ENCODE assay signal across 7 mouse cellular contexts in genomic region chr8:121085011-121085410, GRCm38 (mm10). TPM values are rescaled to one million over a fixed set of nuclear protein-coding genes. Genes with fewer than 3 reads are reported as not detected.
DNase-seq lines count a peak whose midpoint lies in the region; ATAC-seq lines count a peak whose summit lies in the region.

No protein-coding gene starts in this region.

- peak overlapping the region; percentile 83 for H3K9ac ChIP-seq in lung, embryonic 16.5 days (ENCODE audit: low read length)
- H3K9ac ChIP-seq in hindbrain, embryonic 11.5 days (ENCODE audit: low read depth, low read length) = 0 out of 2 replicates have a peak overlapping the region, but pooled peaks have one; percentile 7
- H3K9ac ChIP-seq in liver, embryonic 15.5 days = no peak overlapping the region
- H3K9ac ChIP-seq in stomach, embryonic 16.5 days (ENCODE audit: low read length) = peak overlapping the region; percentile 88

- no peaks in the 10 kb centered on the region for H3K9me3 ChIP-seq in lung, embryonic 16.5 days (ENCODE audit: control insufficient read depth, low read length)
- H3K9me3 ChIP-seq in hindbrain, embryonic 11.5 days (ENCODE audit: control insufficient read depth, low read length) = no peaks in the 10 kb centered on the region
- H3K9me3 ChIP-seq in liver, embryonic 15.5 days (replicated peaks) = no peaks in the 10 kb centered on the region
- H3K9me3 ChIP-seq in stomach, embryonic 16.5 days (replicated peaks; ENCODE audit: control insufficient read depth, low read length) = no peaks in the 10 kb centered on the region

- no peak for ATAC-seq in lung, embryonic 16.5 days (ENCODE audit: low read depth)
- no peak for ATAC-seq in hindbrain, embryonic 11.5 days (ENCODE audit: low FRiP score)
- ATAC-seq in liver, embryonic 15.5 days (ENCODE audit: insufficient read depth) = no peak
- ATAC-seq in stomach, embryonic 16.5 days (ENCODE audit: insufficient read depth, low FRiP score) = no peak

- peaks cover 64% of the 10 kb centered on the region for H3K27me3 ChIP-seq in lung, embryonic 16.5 days (ENCODE audit: control insufficient read depth, insufficient read depth, low read depth, low read length)
- peaks cover 96% of the 10 kb centered on the region for H3K27me3 ChIP-seq in hindbrain, embryonic 11.5 days (ENCODE audit: control insufficient read depth, insufficient read depth, low read length)
- H3K27me3 ChIP-seq in liver, embryonic 15.5 days = peaks cover 100% of the 10 kb centered on the region
- peaks cover 85% of the 10 kb centered on the region for H3K27me3 ChIP-seq in stomach, embryonic 16.5 days (ENCODE audit: control insufficient read depth, insufficient read depth, low read length)

- peak overlapping the region; percentile 99 for H3K27ac ChIP-seq in lung, embryonic 16.5 days (ENCODE audit: low read length)
- H3K27ac ChIP-seq in hindbrain, embryonic 11.5 days (ENCODE audit: low read depth, low read length) = no peak overlapping the region
- no peak overlapping the region for H3K27ac ChIP-seq in liver, embryonic 15.5 days (replicated peaks)
- peak overlapping the region; percentile 99 for H3K27ac ChIP-seq in stomach, embryonic 16.5 days (ENCODE audit: low read length)

- DNase-seq in lung, postnatal 25 days (ENCODE audit: low spot score) = no peak
- DNase-seq in hindbrain, embryonic 11.5 days (ENCODE audit: low spot score) = peak; percentile 59
- no peak for DNase-seq in Muller cell, postnatal 12 days (ENCODE audit: inconsistent ontology term)
- no peak for DNase-seq in cerebellum, postnatal 14 days

- WGBS in lung, embryonic 16.5 days = 1% methylated on average over 30 of the region's 30 CpGs
- WGBS in hindbrain, embryonic 11.5 days = 6% methylated on average over 30 of the region's 30 CpGs
- 3% methylated on average over 30 of the region's 30 CpGs for WGBS in liver, embryonic 15.5 days (ENCODE audit: insufficient replicate concordance)
- WGBS in stomach, embryonic 16.5 days = 3% methylated on average over 30 of the region's 30 CpGs

- peak overlapping the region; percentile 57 for H3K4me3 ChIP-seq in lung, embryonic 16.5 days (ENCODE audit: low read length)
- H3K4me3 ChIP-seq in hindbrain, embryonic 11.5 days (ENCODE audit: low read depth, low read length) = peak overlapping the region; percentile 37
- peak overlapping the region; percentile 50 for H3K4me3 ChIP-seq in liver, embryonic 15.5 days (replicated peaks)
- peak overlapping the region; percentile 70 for H3K4me3 ChIP-seq in stomach, embryonic 16.5 days (replicated peaks; ENCODE audit: low read length)

- H3K36me3 ChIP-seq in lung, embryonic 16.5 days (ENCODE audit: control insufficient read depth, insufficient read depth, low read length) = no peaks in the 10 kb centered on the region
- no peaks in the 10 kb centered on the region for H3K36me3 ChIP-seq in hindbrain, embryonic 11.5 days (ENCODE audit: control insufficient read depth, insufficient read depth, low read length)
- H3K36me3 ChIP-seq in liver, embryonic 15.5 days (replicated peaks) = no peaks in the 10 kb centered on the region
- no peaks in the 10 kb centered on the region; the same call in 1 of the 2 replicates for H3K36me3 ChIP-seq in stomach, embryonic 16.5 days (ENCODE audit: control insufficient read depth, insufficient read depth, low read length)

- H3K4me2 ChIP-seq in lung, embryonic 16.5 days (ENCODE audit: low read depth, low read length) = peak overlapping the region; percentile 79
- H3K4me2 ChIP-seq in hindbrain, embryonic 11.5 days (replicated peaks; ENCODE audit: low read depth, low read length) = peak overlapping the region; percentile 84; the same call in 1 of the 2 replicates
- peak overlapping the region; percentile 65; the same call in 1 of the 2 replicates for H3K4me2 ChIP-seq in liver, embryonic 15.5 days
- peak overlapping the region; percentile 67 for H3K4me2 ChIP-seq in stomach, embryonic 16.5 days (ENCODE audit: low read depth, low read length)

- peaks cover 2% of the 10 kb centered on the region; the same call in 1 of the 2 replicates for H3K4me1 ChIP-seq in lung, embryonic 16.5 days (replicated peaks; ENCODE audit: control insufficient read depth, insufficient read depth, low read length)
- peaks cover 16% of the 10 kb centered on the region for H3K4me1 ChIP-seq in hindbrain, embryonic 11.5 days (replicated peaks; ENCODE audit: control insufficient read depth, insufficient read depth, low read length)
- H3K4me1 ChIP-seq in liver, embryonic 15.5 days (replicated peaks) = peaks cover 11% of the 10 kb centered on the region
- H3K4me1 ChIP-seq in stomach, embryonic 16.5 days (ENCODE audit: control insufficient read depth, insufficient read depth, low read length) = no peaks in the 10 kb centered on the region

RNA-seq across cellular contexts. Expression of gene Foxf1, which starts 0.8 kb away (rescaled TPM):
- polyA plus RNA-seq in lung, embryonic 16.5 days (2015; fragmentation: Nextera tagmentation; extraction: Ambion mirVana) = 126 and 138 TPM in 2 replicates
- polyA plus RNA-seq in hindbrain, embryonic 11.5 days (2014; fragmentation: Nextera tagmentation; extraction: Ambion mirVana) = 2.1 and 2.3 TPM in 2 replicates
- polyA plus RNA-seq in liver, embryonic 15.5 days (2015; fragmentation: Nextera tagmentation; extraction: Ambion mirVana) = 2.8 and 3.0 TPM in 2 replicates
- 98.1 and 101 TPM in 2 replicates for polyA plus RNA-seq in stomach, embryonic 16.5 days (2015; fragmentation: Nextera tagmentation; extraction: Ambion mirVana)

RNA-seq across cellular contexts. Expression of gene Mthfsd, which starts 23.2 kb away (rescaled TPM):
- polyA plus RNA-seq in lung, embryonic 16.5 days (2015; fragmentation: Nextera tagmentation; extraction: Ambion mirVana) = 50.6 and 59.2 TPM in 2 replicates
- polyA plus RNA-seq in hindbrain, embryonic 11.5 days (2014; fragmentation: Nextera tagmentation; extraction: Ambion mirVana) = 53.5 and 56.1 TPM in 2 replicates
- 19.3 and 19.8 TPM in 2 replicates for polyA plus RNA-seq in liver, embryonic 15.5 days (2015; fragmentation: Nextera tagmentation; extraction: Ambion mirVana)
- 51.1 and 57.5 TPM in 2 replicates for polyA plus RNA-seq in stomach, embryonic 16.5 days (2015; fragmentation: Nextera tagmentation; extraction: Ambion mirVana)

RNA-seq across cellular contexts. Expression of gene Foxc2, which starts 31.0 kb away (rescaled TPM):
- 0.58 and 0.62 TPM in 2 replicates for polyA plus RNA-seq in lung, embryonic 16.5 days (2015; fragmentation: Nextera tagmentation; extraction: Ambion mirVana)
- polyA plus RNA-seq in hindbrain, embryonic 11.5 days (2014; fragmentation: Nextera tagmentation; extraction: Ambion mirVana) = 6.8 and 8.0 TPM in 2 replicates
- not detected in 2 replicates for polyA plus RNA-seq in liver, embryonic 15.5 days (2015; fragmentation: Nextera tagmentation; extraction: Ambion mirVana)
- polyA plus RNA-seq in stomach, embryonic 16.5 days (2015; fragmentation: Nextera tagmentation; extraction: Ambion mirVana) = 0.12 and 0.14 TPM in 2 replicates

RNA-seq across cellular contexts. Expression of gene Foxl1, which starts 42.7 kb away (rescaled TPM):
- 3.1 and 3.3 TPM in 2 replicates for polyA plus RNA-seq in lung, embryonic 16.5 days (2015; fragmentation: Nextera tagmentation; extraction: Ambion mirVana)
- 0.73 and 1.9 TPM in 2 replicates for polyA plus RNA-seq in hindbrain, embryonic 11.5 days (2014; fragmentation: Nextera tagmentation; extraction: Ambion mirVana)
- 0.09 and 0.12 TPM in 2 replicates for polyA plus RNA-seq in liver, embryonic 15.5 days (2015; fragmentation: Nextera tagmentation; extraction: Ambion mirVana)
- 3.4 and 4.0 TPM in 2 replicates for polyA plus RNA-seq in stomach, embryonic 16.5 days (2015; fragmentation: Nextera tagmentation; extraction: Ambion mirVana)

Comparison
In these comparisons a context has a peak if more than half of its experiments do, and no peak if none do; other contexts are left out.
1. H3K27ac ChIP-seq: peak in lung, embryonic 16.5 days (single experiment) and stomach, embryonic 16.5 days (single experiment); none in hindbrain, embryonic 11.5 days (single experiment) and liver, embryonic 15.5 days (single experiment).
2. RNA of gene Foxf1, which starts 0.8 kb away (polyA plus RNA-seq): 126 to 138 TPM in lung, embryonic 16.5 days and 98.1 to 101 TPM in stomach, embryonic 16.5 days; 2.8 to 3.0 TPM in liver, embryonic 15.5 days and 2.1 to 2.3 TPM in hindbrain, embryonic 11.5 days; every median in the first group is over 10 times any median in the second.
3. Peak in every context shown above with its lines, with median percentiles within 50 percentile points of each other: H3K4me2 ChIP-seq and H3K4me3 ChIP-seq.